Mouse (Mus musculus) heart, embryonic 15.5 days (tissue): ENCODE data around the gene Slc7a14. TPM values are rescaled to one million over a fixed set of nuclear protein-coding genes. Genes with fewer than 3 reads are reported as not detected.

Experiments used
- ATAC-seq: fragments of 200-750 bp; cut with Nextera tagmentation; replicated peaks from 2 replicates; pipeline ENCODE4 v1.8.0; 2017; ENCODE audit warnings: low read depth, moderate TSS enrichment; ENCODE audit not compliant: insufficient number of reproducible peaks, insufficient read depth, low FRiP score
- H3K27ac ChIP-seq: fragments of 300-500 bp; sonication (generic); 2 replicates; pipeline ENCODE4 v1.5.1; 2015; ENCODE audit warnings: mild to moderate bottlenecking, inconsistent platforms
- H3K27me3 ChIP-seq: fragments of 300-500 bp; sonication (generic); 2 replicates; pipeline ENCODE4 v1.6.1; 2015; ENCODE audit warnings: inconsistent platforms
- H3K36me3 ChIP-seq: fragments of 300-500 bp; sonication (generic); 2 replicates; pipeline ENCODE4 v1.6.1; 2015; ENCODE audit warnings: mild to moderate bottlenecking, inconsistent platforms
- H3K4me1 ChIP-seq: fragments of 300-500 bp; sonication (generic); replicated peaks from 2 replicates; pipeline ENCODE4 v1.6.1; 2015; ENCODE audit warnings: inconsistent platforms
- H3K4me2 ChIP-seq: fragments of 300-500 bp; sonication (generic); 2 replicates; pipeline ENCODE4 v1.6.1; 2015; ENCODE audit warnings: inconsistent platforms, mild to moderate bottlenecking, moderate library complexity
- H3K4me3 ChIP-seq: fragments of 300-500 bp; sonication (generic); 2 replicates; pipeline ENCODE4 v1.5.1; 2015; ENCODE audit warnings: mild to moderate bottlenecking, inconsistent platforms
- H3K9ac ChIP-seq: fragments of 300-500 bp; sonication (generic); 2 replicates; pipeline ENCODE4 v1.6.1; 2015; ENCODE audit warnings: mild to moderate bottlenecking, inconsistent platforms
- H3K9me3 ChIP-seq: fragments of 300-500 bp; sonication (generic); replicated peaks from 2 replicates; pipeline ENCODE4 v1.6.1; 2016; ENCODE audit warnings: inconsistent platforms
- WGBS: fragments of 180-500 bp; shearing (Covaris S2); methylation state at CpG from one replicate; pipeline ENCODE4 v1.1.7; 2015; ENCODE audit warnings: mixed read lengths; 5-methylcytosine and 5-hydroxymethylcytosine counted together
- polyA plus RNA-seq: library from polyadenylated mRNA; unstranded; fragments of >200 nt; fragmentation: Nextera tagmentation; extraction: Ambion mirVana; gene quantifications from 2 replicates; pipeline ENCODE4 v1.2.1, GENCODE M21; 2015

The Slc7a14 gene
- polyA plus RNA-seq, 1 experiment from 2014 or later = 0.23 TPM

DNA sequence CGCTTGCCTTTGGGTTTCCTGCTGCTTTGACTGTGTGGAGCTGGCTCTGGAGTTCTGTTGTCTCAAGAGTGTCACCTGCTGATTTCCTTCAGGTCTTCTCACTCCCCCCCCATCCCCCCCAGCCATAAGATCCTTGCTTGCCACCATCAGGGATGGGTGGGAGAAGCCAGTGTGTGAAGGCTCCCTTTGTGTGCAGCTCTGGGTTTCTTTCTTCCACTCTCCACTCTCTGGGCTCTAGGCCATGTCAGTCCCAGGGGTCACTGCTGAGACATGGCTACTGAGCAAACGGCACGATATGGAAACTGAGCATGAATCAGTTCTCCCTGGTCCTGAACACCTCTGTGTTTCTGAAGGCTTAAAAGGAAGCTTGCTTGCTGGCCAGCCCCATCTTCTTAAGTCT lies 154.1 kb downstream of the Slc7a14 start:
- Histone ChIP-seq H3K4me2 (no peak overlapping the region), H3K27me3 (peaks cover 5% of the 10 kb centered on the region), H3K9ac (no peak overlapping the region), H3K9me3 (no peaks in the 10 kb centered on the region), H3K4me1 (no peaks in the 10 kb centered on the region), H3K4me3 (no peak overlapping the region), H3K36me3 (no peaks in the 10 kb centered on the region), H3K27ac (no peak overlapping the region)
- ATAC-seq = no peak
- 60% methylated on average over 3 of the region's 3 CpGs for WGBS

Other genes starting within 250 kb of the Slc7a14 start
- 12.3 and 13.2 TPM in 2 replicates for gene Skil, start 215.3 kb downstream of the Slc7a14 start, polyA plus RNA-seq
- gene Cldn11, start 160.5 kb downstream of the Slc7a14 start, polyA plus RNA-seq = 7.8 and 9.3 TPM in 2 replicates